Mouse (Mus musculus): ENCODE data around the gene Eif2b3. TPM values are rescaled to one million over a fixed set of nuclear protein-coding genes. Genes with fewer than 3 reads are reported as not detected.

The Eif2b3 gene
- polyA plus RNA-seq, 1 experiment = 1.5 TPM

- 2% methylated on average over 47 of the region's 48 CpGs for WGBS
Measured at GRCm38 (mm10) chr4:117133817-117134600, 114.8 kb downstream of the Eif2b3 start, which contains the start of gene Plk3. TSS of gene Plk3 (minus strand) at chr4:117133963.

GRCm38 (mm10) chr4:117134601-117134995 is 115.4 kb downstream of the Eif2b3 start:
- peaks cover 18% of the 10 kb centered on the region for H3K4me1 ChIP-seq (ENCODE audit: control insufficient read depth, insufficient read depth, insufficient read length, low read length)
- no peaks in the 10 kb centered on the region for H3K27me3 ChIP-seq (ENCODE audit: control insufficient read depth, insufficient read depth, low read length)
- H3K4me3 ChIP-seq (ENCODE audit: low read depth, low read length) = no peak overlapping the region
- TF ChIP-seq POLR2A (IDR thresholded peaks at IDR 0.05; ENCODE audit: low read depth, low read length) = no peak
- WGBS = 29% methylated on average over 2 of the region's 2 CpGs
- H3K27ac ChIP-seq (ENCODE audit: insufficient read depth, low read depth, low read length) = peak overlapping the region; percentile 96
- peaks cover 7% of the 10 kb centered on the region; the same call in 1 of the 2 replicates for H3K36me3 ChIP-seq (ENCODE audit: control insufficient read depth, insufficient read depth, low read length)

More at GRCm38 (mm10) chr4:117133817-117134600, 114.8 kb downstream of the Eif2b3 start, which contains the start of gene Plk3:
- H3K36me3 ChIP-seq (ENCODE audit: control insufficient read depth, insufficient read depth, low read length) = peaks cover 10% of the 10 kb centered on the region
- peak within 1 kb of the TSS; percentile 96 for H3K27ac ChIP-seq (ENCODE audit: insufficient read depth, low read depth, low read length)
- no peaks in the 10 kb centered on the region for H3K27me3 ChIP-seq (ENCODE audit: control insufficient read depth, insufficient read depth, low read length)
- H3K4me3 ChIP-seq (ENCODE audit: low read depth, low read length) = peak within 1 kb of the TSS; percentile 85
- H3K4me1 ChIP-seq (ENCODE audit: control insufficient read depth, insufficient read depth, insufficient read length, low read length) = peaks cover 18% of the 10 kb centered on the region
- TF ChIP-seq CTCF (IDR thresholded peaks at IDR 0.05; ENCODE audit: extremely low read depth, insufficient read length, insufficient replicate concordance, low read depth, low read length) (no peak), POLR2A (IDR thresholded peaks at IDR 0.05; ENCODE audit: low read depth, low read length) (peak; percentile 92)

- 16% methylated on average over 8 of the region's 8 CpGs for WGBS
Measured at GRCm38 (mm10) chr4:117136034-117136433, 116.8 kb downstream of the Eif2b3 start.

More at GRCm38 (mm10) chr4:117136034-117136433, 116.8 kb downstream of the Eif2b3 start:
- H3K36me3 ChIP-seq (ENCODE audit: control insufficient read depth, insufficient read depth, low read length) = peaks cover 3% of the 10 kb centered on the region; the same call in 1 of the 2 replicates
- peak overlapping the region; percentile 96 for H3K27ac ChIP-seq (ENCODE audit: insufficient read depth, low read depth, low read length)
- peaks cover 18% of the 10 kb centered on the region for H3K4me1 ChIP-seq (ENCODE audit: control insufficient read depth, insufficient read depth, insufficient read length, low read length)
- TF ChIP-seq CTCF (IDR thresholded peaks at IDR 0.05; ENCODE audit: extremely low read depth, insufficient read length, insufficient replicate concordance, low read depth, low read length) = no peak
- peak; percentile 43; the same call in 1 of the 2 replicates for TF ChIP-seq POLR2A (IDR thresholded peaks at IDR 0.05; ENCODE audit: low read depth, low read length)
- no peaks in the 10 kb centered on the region for H3K27me3 ChIP-seq (ENCODE audit: control insufficient read depth, insufficient read depth, low read length)
- H3K4me3 ChIP-seq (ENCODE audit: low read depth, low read length) = no peak overlapping the region

Other genes starting within 250 kb of the Eif2b3 start
- gene Toe1, start 211.8 kb upstream of the Eif2b3 start, polyA plus RNA-seq (2012; rRNA removed) = 8.5 and 11.6 TPM in 2 replicates
- 2.2 and 3.4 TPM in 2 replicates for gene Mutyh, start 211.7 kb upstream of the Eif2b3 start, polyA plus RNA-seq (2012; rRNA removed)
- 4.3 and 7.3 TPM in 2 replicates for gene Hpdl, start 197.7 kb upstream of the Eif2b3 start, polyA plus RNA-seq (2012; rRNA removed)
- 8.1 and 14.7 TPM in 2 replicates for gene Zswim5, start 142.0 kb upstream of the Eif2b3 start, polyA plus RNA-seq (2012; rRNA removed)
- gene Urod, start 25.0 kb upstream of the Eif2b3 start, polyA plus RNA-seq (2012; rRNA removed) = 19.8 and 35.5 TPM in 2 replicates
- 68.8 and 261 TPM in 2 replicates for gene Hectd3, start 24.1 kb upstream of the Eif2b3 start, polyA plus RNA-seq (2012; rRNA removed)
- 2.4 and 3.7 TPM in 2 replicates for gene Ptch2, start 76.7 kb downstream of the Eif2b3 start, polyA plus RNA-seq (2012; rRNA removed)
- gene Btbd19, start 106.3 kb downstream of the Eif2b3 start, polyA plus RNA-seq (2012; rRNA removed) = 3.8 and 4.5 TPM in 2 replicates
- gene Tctex1d4, start 107.4 kb downstream of the Eif2b3 start, polyA plus RNA-seq (2012; rRNA removed) = 0.33 and 0.62 TPM in 2 replicates
- 23.5 and 23.9 TPM in 2 replicates for gene Plk3, start 114.6 kb downstream of the Eif2b3 start, polyA plus RNA-seq (2012; rRNA removed)
- gene Rps8, start 136.8 kb downstream of the Eif2b3 start, polyA plus RNA-seq (2012; rRNA removed) = 205 and 258 TPM in 2 replicates
- gene Kif2c, start 163.2 kb downstream of the Eif2b3 start, polyA plus RNA-seq (2012; rRNA removed) = 0.81 and 2.8 TPM in 2 replicates
- gene Tmem53, start 232.5 kb downstream of the Eif2b3 start, polyA plus RNA-seq (2012; rRNA removed) = 13.7 and 19.0 TPM in 2 replicates
- gene Armh1, start 232.7 kb downstream of the Eif2b3 start, polyA plus RNA-seq (2012; rRNA removed) = not detected in 2 replicates

Measured in small intestine, adult 2 months (tissue).